Mouse (Mus musculus): Measurements from ENCODE around the gene Alox12. TPM values are rescaled to one million over a fixed set of nuclear protein-coding genes. Genes with fewer than 3 reads are reported as not detected.

Gene Alox12
- total and polyA plus RNA-seq, 2 experiments from 2014 or later: 2.3 to 2.5 TPM

DNA sequence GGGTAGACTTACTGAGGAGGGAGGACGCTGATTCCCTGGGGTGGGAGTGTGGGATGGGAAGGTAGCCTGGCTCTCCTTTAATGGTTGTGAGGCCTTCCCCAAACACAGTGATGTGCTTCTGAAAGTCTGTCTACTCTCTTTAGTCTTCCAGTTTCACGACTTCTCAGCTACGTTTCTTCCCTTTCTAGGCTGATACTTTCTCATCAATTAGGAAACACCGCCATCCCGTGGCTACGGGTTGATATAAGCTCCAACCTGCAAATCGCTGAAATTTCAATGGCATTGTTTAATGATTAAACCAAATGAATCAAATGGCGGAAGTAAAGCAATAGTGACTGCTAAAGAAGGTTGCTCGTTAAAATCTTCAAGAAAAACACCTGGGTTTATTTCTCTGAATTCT is 42.3 kb downstream of the Alox12 start:
- no peak overlapping the region for H3K9ac ChIP-seq (replicated peaks; ENCODE audit: low read depth, low read length)
- TF ChIP-seq CTCF (IDR thresholded peaks at IDR 0.05; ENCODE audit: low read depth): peak; percentile 77
- no peak for TF ChIP-seq EP300 (IDR thresholded peaks at IDR 0.05; ENCODE audit: low read depth)
- ATAC-seq (ENCODE audit: insufficient read depth, low read depth) (peak; percentile 43; the same call in 1 of the 2 replicates), DNase-seq (ENCODE audit: low spot score) (peak; percentile 68)
- no peaks in the 10 kb centered on the region for H3K9me3 ChIP-seq (replicated peaks; ENCODE audit: control insufficient read depth, low read length)
- H3K36me3 ChIP-seq (replicated peaks; ENCODE audit: control insufficient read depth, insufficient read depth, low read length): no peaks in the 10 kb centered on the region
- 15% methylated on average over 9 of the region's 9 CpGs for WGBS
- H3K4me1 ChIP-seq (ENCODE audit: control insufficient read depth, insufficient read depth): 0 out of 2 replicates have a peak, but pooled peaks cover 7% of the 10 kb centered on the region
- no peak overlapping the region for H3K4me3 ChIP-seq (ENCODE audit: low read depth, low read length)
- H3K4me2 ChIP-seq (ENCODE audit: low read depth, low read length): no peak overlapping the region
- H3K27me3 ChIP-seq (ENCODE audit: control insufficient read depth, insufficient read depth, low read length): peaks cover 52% of the 10 kb centered on the region
- H3K27ac ChIP-seq (ENCODE audit: low read depth): no peak overlapping the region

- 0 out of 2 replicates have a peak, but pooled peaks cover 7% of the 10 kb centered on the region for H3K4me1 ChIP-seq (ENCODE audit: control insufficient read depth, insufficient read depth)
- H3K9ac ChIP-seq (replicated peaks; ENCODE audit: low read depth, low read length): no peak within 1 kb of the TSS
- TF ChIP-seq CTCF (IDR thresholded peaks at IDR 0.05; ENCODE audit: low read depth) (no peak), EP300 (IDR thresholded peaks at IDR 0.05; ENCODE audit: low read depth) (no peak)
- H3K27ac ChIP-seq (ENCODE audit: low read depth): no peak within 1 kb of the TSS
- no peak for ATAC-seq (ENCODE audit: insufficient read depth, low read depth)
- H3K27me3 ChIP-seq (ENCODE audit: control insufficient read depth, insufficient read depth, low read length): peaks cover 52% of the 10 kb centered on the region
- H3K36me3 ChIP-seq (replicated peaks; ENCODE audit: control insufficient read depth, insufficient read depth, low read length): no peaks in the 10 kb centered on the region
- H3K4me3 ChIP-seq (ENCODE audit: low read depth, low read length): 0 out of 2 replicates have a peak within 1 kb of the TSS, but pooled peaks have one; percentile 37
- no peak for DNase-seq (ENCODE audit: low spot score)
- H3K9me3 ChIP-seq (replicated peaks; ENCODE audit: control insufficient read depth, low read length): no peaks in the 10 kb centered on the region
- H3K4me2 ChIP-seq (ENCODE audit: low read depth, low read length): peak within 1 kb of the TSS; percentile 61
- WGBS: 56% methylated on average over 6 of the region's 6 CpGs
These were observed 42.7 kb downstream of the Alox12 start, which contains the start of gene Slc16a11 for GRCm38 (mm10) chr11:70212423-70212822. Slc16a11 (plus strand) TSS chr11:70212752.

- DNase-seq (ENCODE audit: low spot score): no peak
These were observed 43.2 kb downstream of the Alox12 start for GRCm38 (mm10) chr11:70211972-70212371.

DNA sequence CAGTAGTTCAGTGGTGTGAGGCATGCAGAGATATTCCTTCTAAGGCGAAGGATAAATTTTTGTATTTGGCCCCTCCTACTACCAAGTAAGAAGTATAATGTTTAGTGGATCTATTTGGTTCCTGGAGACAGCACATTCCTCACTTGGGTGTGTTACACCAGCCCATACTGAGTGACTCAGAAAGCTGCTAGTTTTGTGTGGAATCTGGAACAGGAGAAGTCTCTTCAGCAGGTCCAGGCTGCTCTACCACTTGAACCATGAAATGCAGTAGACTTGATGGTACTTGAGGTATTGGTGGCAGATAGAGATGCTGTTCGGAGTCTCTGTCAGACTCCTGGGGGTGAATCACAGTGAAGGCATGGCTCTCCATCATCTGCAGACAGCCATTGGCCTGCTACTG is 44.5 kb downstream of the Alox12 start:
- no peak for DNase-seq (ENCODE audit: low spot score)
- peaks cover 42% of the 10 kb centered on the region for H3K27me3 ChIP-seq (ENCODE audit: control insufficient read depth, insufficient read depth, low read length)
- 84% methylated on average over 2 of the region's 2 CpGs for WGBS
- no peak overlapping the region for H3K27ac ChIP-seq (ENCODE audit: low read depth)
- no peak for TF ChIP-seq CTCF (IDR thresholded peaks at IDR 0.05; ENCODE audit: low read depth)
- TF ChIP-seq EP300 (IDR thresholded peaks at IDR 0.05; ENCODE audit: low read depth): no peak
- no peak overlapping the region for H3K4me3 ChIP-seq (ENCODE audit: low read depth, low read length)
- no peak overlapping the region for H3K9ac ChIP-seq (replicated peaks; ENCODE audit: low read depth, low read length)
- ATAC-seq (ENCODE audit: insufficient read depth, low read depth): no peak
- H3K4me1 ChIP-seq (ENCODE audit: control insufficient read depth, insufficient read depth): 0 out of 2 replicates have a peak, but pooled peaks cover 7% of the 10 kb centered on the region
- no peaks in the 10 kb centered on the region for H3K9me3 ChIP-seq (replicated peaks; ENCODE audit: control insufficient read depth, low read length)
- H3K36me3 ChIP-seq (replicated peaks; ENCODE audit: control insufficient read depth, insufficient read depth, low read length): no peaks in the 10 kb centered on the region
- no peak overlapping the region for H3K4me2 ChIP-seq (ENCODE audit: low read depth, low read length)

More at GRCm38 (mm10) chr11:70211972-70212371, 43.2 kb downstream of the Alox12 start:
- Histone ChIP-seq H3K4me1 (ENCODE audit: control insufficient read depth, insufficient read depth) (0 out of 2 replicates have a peak, but pooled peaks cover 7% of the 10 kb centered on the region), H3K9ac (replicated peaks; ENCODE audit: low read depth, low read length) (no peak overlapping the region), H3K27me3 (ENCODE audit: control insufficient read depth, insufficient read depth, low read length) (peaks cover 52% of the 10 kb centered on the region), H3K36me3 (replicated peaks; ENCODE audit: control insufficient read depth, insufficient read depth, low read length) (no peaks in the 10 kb centered on the region), H3K4me2 (ENCODE audit: low read depth, low read length) (no peak overlapping the region), H3K4me3 (ENCODE audit: low read depth, low read length) (no peak overlapping the region), H3K27ac (ENCODE audit: low read depth) (no peak overlapping the region), H3K9me3 (replicated peaks; ENCODE audit: control insufficient read depth, low read length) (no peaks in the 10 kb centered on the region)
- TF ChIP-seq EP300 (IDR thresholded peaks at IDR 0.05; ENCODE audit: low read depth) (no peak), CTCF (IDR thresholded peaks at IDR 0.05; ENCODE audit: low read depth) (no peak)
- no peak for ATAC-seq (ENCODE audit: insufficient read depth, low read depth)
- WGBS: 61% methylated on average over 6 of the region's 6 CpGs

DNA sequence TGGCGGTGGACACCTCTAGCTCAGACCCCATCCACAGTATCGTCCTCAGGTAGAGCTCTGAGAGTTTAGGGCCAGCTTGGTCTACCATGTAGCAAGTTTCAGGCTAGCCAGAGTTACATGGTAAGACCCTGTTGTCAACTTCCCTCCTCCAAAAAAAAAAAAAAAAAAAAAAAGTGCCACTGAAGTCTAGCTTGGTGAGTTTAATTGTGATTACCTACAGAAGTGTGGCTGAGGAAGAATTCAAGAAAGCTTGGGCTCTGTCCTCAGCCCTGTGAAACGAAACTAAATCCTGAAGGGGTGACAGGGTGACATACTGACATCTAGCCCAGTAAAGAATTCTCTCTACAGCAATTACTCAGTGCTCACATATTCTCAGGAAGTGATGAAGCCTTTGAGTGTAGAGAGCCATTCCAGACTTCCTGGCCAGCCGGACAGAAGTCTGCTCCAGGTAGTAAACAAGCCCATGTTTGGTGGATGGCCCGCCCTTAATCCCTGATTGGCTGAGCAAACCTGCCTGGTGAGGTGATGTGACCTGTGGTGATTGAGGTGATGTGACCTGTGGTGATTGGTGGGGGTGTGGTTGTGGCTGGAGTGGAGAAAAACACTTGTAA is 46.3 kb downstream of the Alox12 start:
- H3K27ac ChIP-seq (ENCODE audit: low read depth): no peak overlapping the region
- H3K9me3 ChIP-seq (replicated peaks; ENCODE audit: control insufficient read depth, low read length): no peaks in the 10 kb centered on the region
- DNase-seq (ENCODE audit: low spot score): no peak
- peaks cover 24% of the 10 kb centered on the region for H3K27me3 ChIP-seq (ENCODE audit: control insufficient read depth, insufficient read depth, low read length)
- H3K9ac ChIP-seq (replicated peaks; ENCODE audit: low read depth, low read length): no peak overlapping the region
- no peak overlapping the region for H3K4me3 ChIP-seq (ENCODE audit: low read depth, low read length)
- no peaks in the 10 kb centered on the region for H3K36me3 ChIP-seq (replicated peaks; ENCODE audit: control insufficient read depth, insufficient read depth, low read length)
- H3K4me2 ChIP-seq (ENCODE audit: low read depth, low read length): no peak overlapping the region
- WGBS: 54% methylated on average over 5 of the region's 5 CpGs
- TF ChIP-seq CTCF (IDR thresholded peaks at IDR 0.05; ENCODE audit: low read depth) (no peak), EP300 (IDR thresholded peaks at IDR 0.05; ENCODE audit: low read depth) (no peak)
- 0 out of 2 replicates have a peak, but pooled peaks cover 4% of the 10 kb centered on the region for H3K4me1 ChIP-seq (ENCODE audit: control insufficient read depth, insufficient read depth)
- ATAC-seq (ENCODE audit: insufficient read depth, low read depth): no peak

Measured in heart, postnatal 0 days (tissue).